Mouse (Mus musculus) layer of hippocampus, postnatal 14 days (tissue): ENCODE results near the gene Itgav. TPM values are rescaled to one million over a fixed set of nuclear protein-coding genes. Genes with fewer than 3 reads are reported as not detected.

Source experiments
- DNase-seq, 2 experiments: peaks; one replicate each; pipeline ENCODE4 v3.0.0; 2021 to 2022; ENCODE audit warnings: low spot score in 2 of 2, mixed read lengths in 1 of 2
- total RNA-seq, 2 experiments: library from RNA; stranded (reverse); gene quantifications; 2 replicates each; pipeline ENCODE4 v1.2.3; 2021

Itgav gene
- total RNA-seq, 2 experiments from 2014 or later, result 48.5 to 69.0 TPM

DNA sequence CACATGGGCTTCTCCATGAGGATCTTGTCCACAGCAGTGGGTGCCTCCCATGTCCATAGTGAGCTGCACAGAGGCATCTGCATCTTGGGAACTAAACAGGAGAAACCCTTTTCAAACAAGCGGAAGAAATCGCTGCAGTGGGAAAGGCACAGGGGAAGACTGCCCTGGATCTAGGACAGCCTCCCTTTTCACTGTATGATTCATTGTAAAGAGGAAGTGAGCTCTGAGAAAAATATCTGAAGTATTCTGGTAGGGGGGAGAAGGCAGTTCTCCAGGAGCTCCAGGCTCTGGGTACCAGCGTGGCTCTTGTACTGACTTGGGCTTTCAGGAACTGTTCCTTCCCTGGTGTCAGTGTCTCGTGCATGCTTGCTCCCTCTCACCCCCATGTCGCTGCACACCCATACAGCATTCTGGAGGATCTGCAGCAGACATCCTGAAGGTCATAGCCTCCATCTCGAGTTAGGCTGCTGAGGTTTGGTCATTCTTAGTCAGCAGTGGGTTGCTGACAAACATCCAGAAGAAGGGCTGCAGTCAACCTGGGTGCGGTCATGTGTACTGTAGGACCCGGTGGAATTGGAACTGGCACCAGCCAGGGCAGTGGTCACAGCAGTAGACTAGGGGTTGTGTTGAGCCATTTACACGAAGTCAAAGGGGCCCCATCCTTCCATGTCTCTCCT is 20.2 kb downstream of the Itgav start:
- DNase-seq, result no peak

DNA sequence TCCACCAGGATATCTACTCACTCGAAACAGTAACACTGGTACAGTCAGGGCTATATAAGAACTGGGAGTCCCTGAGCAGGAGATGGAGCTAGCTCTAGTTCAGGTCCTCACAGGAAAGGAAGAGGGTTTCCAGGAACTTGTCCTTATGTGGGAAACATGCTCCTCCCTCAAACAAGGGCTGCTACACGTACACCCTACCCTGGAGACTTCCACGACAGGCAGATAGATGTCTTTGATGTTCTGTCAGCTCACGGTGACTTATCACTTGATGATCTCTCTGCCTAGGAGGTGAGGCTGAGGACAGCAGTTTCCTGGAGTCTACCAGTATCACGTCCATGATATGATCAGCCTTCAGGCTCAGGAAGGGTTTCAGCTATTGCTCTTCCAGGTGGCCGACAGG is 21.1 kb downstream of the Itgav start:
- no peak for DNase-seq

DNA sequence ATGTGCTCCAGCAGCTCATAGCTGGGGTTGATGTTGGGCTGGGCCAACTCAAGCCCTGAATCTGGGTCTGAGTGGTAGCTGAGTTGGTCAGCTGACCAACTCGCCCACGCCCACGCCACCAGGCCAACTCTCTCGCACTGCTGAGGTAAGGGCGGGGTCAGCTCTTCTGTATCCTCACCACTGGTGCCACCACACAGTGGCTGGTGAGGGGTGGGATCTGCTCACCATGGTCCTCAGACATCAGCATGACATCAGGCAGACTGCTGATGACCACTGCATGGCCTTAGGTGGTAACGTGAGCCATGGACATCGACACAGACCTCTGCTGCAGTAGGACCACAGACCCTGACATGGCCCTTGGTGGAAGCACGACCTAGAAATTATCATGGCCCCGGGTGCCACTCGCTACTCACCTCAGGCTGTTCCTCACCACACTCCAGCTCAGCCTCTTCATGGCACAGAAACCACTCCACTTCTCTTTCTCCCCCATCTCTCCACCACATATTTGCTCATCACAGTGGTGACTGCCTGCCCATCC is 24.5 kb downstream of the Itgav start:
- no peak for DNase-seq

DNA sequence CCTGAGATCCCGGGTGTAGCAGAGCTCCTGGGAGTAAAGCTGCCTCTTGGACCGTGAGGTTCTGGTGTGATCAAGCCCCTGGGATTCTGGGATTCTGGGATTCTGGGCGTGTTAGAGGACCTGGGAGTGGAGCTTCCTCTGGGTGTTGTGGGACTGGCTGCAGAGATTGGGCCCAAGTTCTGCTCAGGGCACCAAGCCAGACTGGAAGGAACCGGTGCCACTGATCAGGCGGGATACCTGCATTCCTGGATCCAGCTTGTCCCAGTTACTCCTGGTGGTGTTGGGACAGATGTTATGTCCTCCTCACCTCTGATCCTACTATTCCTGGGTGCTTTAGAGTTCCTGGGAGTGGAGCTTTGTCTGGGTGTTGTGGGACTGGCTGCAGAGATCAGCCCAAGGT is 28.8 kb downstream of the Itgav start:
- DNase-seq, result no peak

DNA sequence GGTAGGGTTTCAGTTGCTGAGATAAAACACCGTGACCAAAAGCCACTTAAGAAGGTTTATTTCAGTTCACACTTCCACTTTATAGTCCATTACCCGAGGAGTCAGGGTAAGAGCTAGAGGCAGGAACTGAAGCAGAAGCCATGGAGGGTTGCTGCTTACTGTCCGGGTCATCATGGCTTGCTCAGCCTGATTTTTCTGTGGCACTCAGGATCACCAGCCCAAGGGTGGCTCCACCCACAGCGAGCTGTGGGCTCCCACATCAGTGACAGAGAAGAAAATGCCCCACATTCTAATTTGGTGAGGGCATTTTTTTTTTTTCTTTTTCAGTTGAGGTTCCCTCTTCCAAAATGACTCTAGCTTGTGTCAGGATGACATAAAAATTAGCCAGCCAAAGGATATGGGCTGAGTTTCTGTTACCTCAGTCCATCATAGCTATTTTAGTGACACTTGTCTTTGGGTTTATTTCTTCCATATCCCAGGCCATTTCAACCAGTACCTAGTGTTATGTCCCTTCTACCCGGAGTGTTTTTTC is 30.2 kb downstream of the Itgav start:
- no peak for DNase-seq

DNA sequence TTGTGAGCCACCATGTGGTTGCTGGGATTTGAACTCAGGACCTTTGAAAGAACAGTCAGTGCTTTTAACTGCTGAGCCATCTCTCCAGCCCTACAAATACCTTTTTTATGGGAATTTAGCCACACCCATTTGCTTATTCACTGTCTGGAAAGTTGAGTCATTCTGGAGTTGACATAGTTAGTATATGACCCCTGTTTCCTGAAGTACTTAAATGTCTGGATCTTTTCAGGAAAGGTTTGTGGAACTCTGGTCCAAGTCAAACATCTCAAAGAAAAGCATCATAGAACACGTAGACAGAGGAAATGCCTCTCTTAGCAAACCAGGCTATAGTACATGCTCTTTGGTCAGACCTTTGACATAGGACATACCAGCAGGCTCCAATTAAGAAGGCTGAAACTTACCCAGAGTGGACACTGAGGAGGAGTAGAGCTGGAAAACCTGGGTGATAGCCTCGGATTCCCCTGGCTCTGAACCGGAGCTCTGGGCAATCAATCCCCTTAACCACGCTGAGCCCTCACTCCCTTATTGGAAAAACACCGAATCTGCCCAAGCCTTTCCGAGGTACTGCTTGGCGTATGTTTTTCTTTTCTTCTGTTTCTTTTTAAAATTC is 34.5 kb downstream of the Itgav start:
- no peak for DNase-seq

DNA sequence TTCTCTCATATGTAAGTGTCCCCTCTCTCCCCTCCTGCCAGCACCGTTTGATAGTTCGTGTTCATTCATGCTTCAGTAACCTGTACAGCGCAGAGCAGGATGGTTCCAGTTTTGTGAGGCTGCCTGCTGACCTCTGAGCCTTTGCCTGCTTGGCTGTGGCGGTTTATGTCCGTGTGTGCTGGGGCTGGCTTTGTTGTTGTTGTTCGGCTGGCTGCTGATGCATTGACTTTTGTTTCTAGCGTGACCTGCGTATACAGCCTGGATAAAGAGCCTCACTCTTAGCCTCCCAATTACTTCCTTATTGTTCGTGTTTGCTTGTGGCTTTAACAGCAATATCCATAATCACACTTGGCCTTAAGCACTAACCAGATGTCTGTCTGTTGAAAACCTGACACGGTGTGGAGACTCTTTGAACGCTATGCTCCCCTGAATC is 35.0 kb downstream of the Itgav start:
- no peak for DNase-seq

DNA sequence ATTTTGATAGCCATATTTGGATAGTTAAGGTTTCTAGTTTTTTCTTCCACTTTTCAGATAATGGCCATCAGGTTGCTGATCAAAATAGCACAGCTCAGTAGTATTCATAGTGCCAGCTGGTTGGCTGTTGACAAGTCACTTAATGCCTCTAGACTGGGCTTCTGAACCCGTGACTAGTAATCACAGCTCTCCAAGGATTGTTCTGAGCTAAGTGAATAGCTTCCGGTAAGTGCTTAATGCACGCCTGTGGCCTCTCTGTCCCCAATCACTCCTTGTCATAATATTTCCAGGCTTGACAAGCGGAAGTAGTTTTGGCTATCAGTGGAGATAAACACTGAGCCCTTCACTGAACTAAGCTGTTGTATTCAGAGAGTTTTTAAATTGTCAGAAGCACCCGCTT is 35.5 kb downstream of the Itgav start:
- no peak for DNase-seq

DNA sequence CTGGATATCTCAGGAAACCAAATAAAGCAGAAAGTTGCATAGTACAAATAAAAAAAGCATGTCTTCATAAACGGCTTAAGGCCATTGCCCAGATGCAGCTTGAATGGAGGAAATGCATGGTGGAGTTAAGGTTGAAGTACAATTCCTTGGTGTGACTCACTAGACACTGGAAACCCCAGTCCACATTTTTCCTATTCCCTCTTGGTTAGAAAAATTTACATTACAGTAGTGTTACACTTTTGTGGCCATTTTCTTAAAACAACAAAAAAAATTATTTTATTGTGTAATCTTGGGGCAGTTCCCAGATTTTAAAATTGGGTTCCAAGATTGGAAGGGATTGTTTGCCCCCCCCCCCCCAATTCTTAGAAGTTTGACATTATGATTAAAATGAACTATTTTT is 35.9 kb downstream of the Itgav start:
- DNase-seq, result no peak

DNA sequence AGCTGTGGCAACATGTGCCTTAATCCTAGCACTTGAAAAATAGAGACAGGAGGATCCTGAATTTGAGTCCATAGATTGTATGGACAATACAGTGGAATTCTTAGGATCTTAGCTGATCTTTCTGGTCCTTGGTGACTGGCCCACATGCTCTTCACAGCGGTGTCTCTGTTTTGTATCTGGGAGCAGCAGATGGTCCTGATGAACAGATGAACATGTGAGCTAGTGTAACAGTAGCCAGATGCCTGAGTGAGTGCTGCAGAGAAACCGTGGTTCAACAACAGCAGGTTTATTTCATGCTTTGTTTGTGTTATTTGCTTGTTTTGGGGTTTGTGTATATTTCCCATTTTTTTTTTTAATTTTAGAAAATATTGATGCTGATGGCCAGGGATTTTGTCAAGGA is 37.3 kb downstream of the Itgav start:
- DNase-seq, result peak in 1 of 2 experiments; percentile 52

DNA sequence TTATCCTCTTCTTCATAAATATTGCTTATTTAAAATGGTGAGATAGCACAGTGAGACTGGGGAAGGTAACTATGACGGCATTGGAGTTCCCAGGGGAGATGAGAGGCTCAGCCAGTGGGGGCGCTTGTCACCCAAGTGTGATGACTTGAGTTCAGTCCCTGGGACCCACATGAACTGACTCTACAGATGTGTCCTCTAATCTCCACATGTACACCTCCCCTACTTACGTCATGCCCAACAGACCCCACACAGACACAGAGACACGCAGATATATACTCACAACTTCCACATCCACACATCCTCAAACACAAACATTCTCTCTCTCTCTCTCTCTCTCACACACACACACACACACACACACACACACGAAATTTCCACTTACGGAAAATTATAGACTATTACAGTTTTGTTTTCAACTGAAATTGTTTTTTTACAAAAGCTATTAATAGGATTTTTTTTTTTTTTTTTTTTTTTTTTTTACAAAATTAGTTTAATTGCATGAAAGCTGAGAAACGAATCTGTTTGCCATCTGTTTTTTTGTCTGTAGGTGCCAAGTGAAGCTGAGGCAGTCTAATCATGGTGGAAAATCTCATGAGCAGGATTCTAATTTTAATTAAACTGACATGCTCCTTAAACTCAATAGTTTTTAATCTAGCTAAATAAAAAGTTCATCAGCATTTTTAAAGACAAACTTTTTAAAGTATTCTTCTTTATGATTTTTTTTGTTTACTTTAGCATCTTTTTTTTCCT is 38.1 kb downstream of the Itgav start:
- DNase-seq, result peak in 1 of 2 experiments; percentile 64

DNA sequence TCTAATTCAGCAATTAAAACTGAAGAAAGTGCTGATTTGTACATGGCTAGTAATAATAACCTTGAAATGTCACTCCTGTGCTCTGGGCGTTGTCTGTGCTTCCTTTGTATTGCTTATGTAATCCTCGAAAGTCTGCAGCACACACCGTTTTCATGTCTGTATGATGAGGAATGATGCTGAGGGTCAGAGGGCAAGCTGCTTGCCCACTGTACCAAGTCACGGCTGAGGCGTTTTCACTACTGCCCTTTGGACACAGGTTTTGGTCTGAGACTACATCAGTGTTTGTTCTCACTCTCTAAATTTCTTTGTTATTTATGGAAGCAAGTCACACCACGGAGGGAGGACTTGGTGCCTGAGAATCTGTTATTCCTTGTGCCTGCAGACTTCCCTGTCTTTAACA is 41.9 kb downstream of the Itgav start:
- DNase-seq, result no peak

DNA sequence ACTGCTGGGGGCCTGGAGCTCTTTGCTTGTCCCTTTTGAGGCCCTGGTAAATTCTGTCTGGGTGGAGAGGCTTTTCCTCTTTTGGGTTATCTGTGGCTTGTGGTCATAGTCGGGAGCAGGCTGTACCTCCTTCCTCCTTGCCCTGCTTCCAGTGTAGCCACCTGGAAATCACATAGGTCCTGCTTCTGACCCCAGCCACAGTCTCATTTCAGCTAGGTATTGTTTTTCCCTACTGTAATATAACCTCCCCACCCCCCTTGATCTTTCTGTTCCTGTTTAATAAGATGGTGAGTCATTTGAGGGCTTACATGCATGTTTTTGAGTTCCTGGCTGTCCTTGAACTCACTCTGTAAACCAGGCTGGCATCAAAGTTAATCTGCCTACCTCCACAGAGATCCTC is 42.7 kb downstream of the Itgav start:
- DNase-seq, result no peak

DNA sequence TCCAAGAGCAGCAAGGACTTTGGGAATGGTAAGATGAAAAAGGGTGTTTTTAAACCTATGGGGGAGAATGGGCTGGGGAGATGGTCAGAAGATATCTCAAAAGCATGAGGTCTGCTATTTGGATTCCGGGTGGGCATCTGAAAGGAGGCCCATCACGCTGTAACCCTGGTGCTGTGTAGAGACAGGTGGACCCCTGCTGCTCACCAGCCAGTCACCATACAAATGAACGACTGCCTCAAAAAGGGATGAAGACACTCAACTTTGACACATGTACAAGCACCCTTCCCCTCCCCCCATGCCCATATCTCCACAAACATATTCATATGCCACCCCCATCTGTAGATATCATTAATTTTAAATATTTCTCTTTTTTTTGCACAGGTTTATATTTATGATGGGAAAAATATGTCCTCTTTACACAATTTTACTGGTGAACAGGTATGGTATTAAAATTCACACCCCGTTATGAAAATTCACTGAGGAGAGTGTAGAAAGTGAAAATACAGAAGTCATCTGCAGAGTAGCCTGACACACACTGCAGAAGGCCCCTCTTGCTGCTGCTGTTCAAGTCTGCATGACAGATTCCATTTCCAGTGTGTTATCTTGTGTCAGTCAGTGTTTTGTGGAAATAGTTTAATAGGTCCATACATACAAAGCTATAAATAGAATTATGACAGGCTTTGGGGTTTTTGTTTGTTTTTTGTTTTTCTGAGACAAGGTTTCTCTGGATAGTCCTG is 44.3 kb downstream of the Itgav start:
- DNase-seq, result no peak

DNA sequence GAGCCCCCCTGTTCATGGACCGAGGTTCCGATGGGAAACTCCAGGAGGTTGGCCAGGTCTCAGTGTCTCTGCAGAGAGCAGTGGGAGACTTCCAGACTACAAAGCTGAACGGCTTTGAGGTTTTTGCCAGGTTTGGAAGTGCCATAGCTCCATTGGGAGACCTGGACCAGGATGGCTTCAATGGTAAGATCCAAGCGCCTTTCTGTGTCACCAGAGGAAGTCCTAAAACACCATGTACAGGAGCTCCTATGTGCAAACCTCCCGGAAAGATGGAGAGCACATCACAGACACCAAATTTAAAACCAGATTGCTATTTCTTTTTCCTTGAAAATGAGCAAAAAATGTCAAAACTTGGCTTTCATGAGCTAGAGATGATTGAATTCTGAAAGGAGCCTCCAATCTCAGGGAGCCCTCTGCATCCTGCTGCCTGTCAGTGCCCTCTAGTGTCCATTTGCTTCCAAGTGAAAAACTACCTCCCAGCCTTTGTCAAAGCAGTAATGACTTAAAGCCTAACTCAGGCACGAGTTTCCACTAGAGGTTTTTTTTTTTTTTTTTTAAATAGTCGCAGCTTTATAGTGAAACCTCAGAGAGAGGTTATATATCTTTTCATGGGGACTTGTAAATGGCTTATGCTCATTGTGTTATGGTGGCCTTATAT is 47.1 kb downstream of the Itgav start:
- peak; percentile 28 to 82 for DNase-seq

DNA sequence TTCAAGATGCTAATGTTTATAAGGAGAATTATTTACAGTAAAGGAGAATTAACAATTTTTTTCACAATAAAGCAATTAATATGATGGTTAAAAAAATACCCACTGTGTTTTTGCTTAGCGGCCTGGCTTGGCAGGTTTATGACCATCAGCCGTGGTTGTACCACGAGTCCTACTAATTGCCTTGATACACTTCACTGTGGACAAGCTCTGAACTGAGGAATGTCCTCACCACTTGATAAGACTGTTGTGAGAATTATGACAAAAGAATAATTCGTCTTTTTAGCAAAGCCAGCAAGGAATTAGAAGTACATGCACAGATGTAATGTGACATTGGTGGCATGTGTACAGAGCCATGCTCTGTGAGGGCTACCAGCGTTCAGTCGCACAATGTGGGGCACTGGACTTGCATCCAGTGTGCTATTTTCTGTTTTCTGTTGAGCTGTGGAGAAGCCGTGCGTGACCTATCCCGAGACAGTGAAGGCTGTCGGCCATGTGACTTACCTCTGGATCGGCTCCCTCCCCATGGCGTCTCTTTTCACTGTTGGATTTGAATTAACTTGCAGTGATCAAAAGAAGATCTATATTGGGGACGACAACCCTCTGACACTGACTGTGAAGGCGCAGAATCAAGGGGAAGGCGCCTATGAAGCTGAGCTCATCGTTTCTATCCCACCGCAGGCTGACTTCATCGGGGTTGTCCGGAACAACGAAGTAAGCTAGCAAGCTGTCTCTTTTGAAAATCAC is 67.3 kb downstream of the Itgav start:
- no peak for DNase-seq

DNA sequence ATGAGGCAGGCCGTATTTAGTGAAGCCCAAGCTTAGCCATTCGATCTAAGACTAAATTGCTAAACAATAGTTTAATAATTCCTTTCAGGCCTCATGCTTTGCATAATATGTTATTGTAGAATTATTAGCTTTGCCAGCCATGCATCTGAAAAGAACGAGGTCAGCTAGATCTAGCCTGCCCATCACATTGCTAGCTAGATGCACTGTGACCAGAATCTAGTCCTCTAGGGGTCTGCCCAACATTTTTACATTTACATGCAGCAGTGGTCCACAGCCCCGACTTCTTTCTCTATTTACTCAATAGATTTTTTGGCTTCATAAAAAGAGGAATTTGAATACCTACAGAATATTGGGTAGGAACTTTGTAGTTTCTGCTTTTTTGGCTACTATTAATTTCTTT is 67.9 kb downstream of the Itgav start:
- no peak for DNase-seq

DNA sequence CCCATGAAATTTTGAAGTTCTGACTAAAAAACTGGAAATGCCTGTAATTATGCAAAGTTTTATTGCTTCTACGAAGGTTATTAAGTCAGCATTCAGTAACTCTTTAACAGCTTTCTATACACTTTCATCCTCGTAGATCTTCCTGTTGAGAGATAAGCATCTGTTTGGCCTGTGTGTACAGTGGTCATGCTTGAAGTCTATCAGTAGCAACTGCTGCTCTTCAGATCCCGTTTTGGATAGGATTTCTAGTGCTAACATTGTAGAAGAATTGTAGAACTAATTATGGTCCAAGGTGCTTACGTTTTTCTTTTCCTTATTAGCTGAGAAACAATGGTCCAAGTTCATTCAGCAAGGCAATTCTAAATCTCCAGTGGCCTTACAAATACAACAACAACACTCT is 71.6 kb downstream of the Itgav start:
- DNase-seq, result no peak

DNA sequence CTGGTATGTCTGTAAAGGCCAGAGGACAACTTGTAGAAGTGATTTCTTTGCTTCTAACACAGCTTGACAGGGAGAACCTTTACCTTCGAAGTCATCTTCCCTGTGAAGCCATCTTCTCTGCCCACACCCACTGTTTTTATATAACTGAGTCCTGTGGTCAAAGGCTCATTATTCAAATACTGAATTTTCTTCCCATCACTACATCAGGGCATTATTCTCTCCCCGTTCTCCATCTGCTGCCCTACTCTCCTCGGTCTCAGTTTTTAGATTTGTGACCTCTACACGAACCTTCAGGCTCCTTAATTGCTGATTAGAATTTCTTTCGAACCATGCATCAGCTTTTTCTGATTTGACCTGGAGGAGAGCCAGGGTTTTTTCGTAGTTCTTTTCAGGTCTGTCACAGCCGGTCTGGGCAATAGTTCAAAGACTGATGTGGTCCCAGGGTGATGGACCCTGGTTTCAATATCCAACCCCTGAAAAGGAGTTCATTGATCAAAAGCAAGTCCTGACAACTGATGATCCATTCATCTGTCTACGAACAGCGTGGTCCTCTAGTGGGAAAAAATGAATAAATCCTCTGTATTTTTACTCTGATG is 73.8 kb downstream of the Itgav start:
- no peak for DNase-seq
